Mouse (Mus musculus) c-Kit-negative CD71-positive TER-119-positive erythroid progenitor cells, embryonic 14.5 days (primary cell): ENCODE data around the gene Elovl2.

Source experiments
- DNase-seq: peaks from one replicate; pipeline ENCODE4 v3.0.0-alpha.2; 2013; ENCODE audit warnings: low read depth, low spot score

The Elovl2 gene

DNA sequence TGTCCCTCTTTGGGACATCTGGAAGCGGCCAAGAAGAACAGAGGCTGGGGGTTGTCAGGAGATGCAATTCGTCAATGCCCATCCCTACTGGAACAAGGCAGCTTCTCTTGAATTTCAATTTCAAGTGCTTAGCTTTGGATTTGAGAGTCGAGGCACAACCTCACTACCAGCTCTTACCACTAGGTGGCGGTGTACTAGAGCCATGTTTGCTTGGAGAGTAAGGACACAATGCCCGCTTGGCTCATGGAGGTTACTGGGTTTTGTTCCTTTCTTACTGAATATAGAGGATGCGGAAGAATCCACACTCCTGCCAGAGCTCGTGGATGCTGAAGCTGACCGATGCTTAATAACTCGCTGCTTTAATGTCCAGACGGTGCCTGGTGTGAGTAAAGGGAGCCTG is 73.9 kb downstream of the Elovl2 start:
- peak; percentile 49 for DNase-seq

DNA sequence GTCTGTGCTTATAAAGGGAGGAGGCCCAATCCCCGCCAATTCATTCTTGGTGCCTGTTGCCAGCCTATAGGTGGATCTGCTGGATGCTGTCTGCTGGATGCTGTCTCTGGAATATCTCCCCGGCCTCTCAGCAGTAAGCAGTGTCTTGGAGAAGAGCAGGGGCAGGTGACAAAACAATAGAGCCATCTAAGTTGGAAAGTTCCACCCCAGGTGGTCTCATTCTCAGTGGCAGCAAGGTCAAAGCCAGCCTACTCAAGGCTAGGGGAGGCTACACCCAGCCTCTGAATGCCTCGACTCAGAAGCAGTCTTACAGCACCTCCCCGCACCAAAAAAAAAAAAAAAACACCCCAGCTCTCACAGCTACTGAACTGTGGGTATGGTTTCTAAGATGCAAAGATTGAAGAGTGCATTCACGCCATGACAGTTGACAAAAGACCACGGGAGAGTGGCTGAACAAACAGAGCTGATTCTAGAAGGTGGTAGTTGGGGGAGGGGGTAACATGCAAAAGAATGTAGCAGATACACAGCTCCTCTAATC is 74.7 kb downstream of the Elovl2 start:
- DNase-seq: no peak

DNA sequence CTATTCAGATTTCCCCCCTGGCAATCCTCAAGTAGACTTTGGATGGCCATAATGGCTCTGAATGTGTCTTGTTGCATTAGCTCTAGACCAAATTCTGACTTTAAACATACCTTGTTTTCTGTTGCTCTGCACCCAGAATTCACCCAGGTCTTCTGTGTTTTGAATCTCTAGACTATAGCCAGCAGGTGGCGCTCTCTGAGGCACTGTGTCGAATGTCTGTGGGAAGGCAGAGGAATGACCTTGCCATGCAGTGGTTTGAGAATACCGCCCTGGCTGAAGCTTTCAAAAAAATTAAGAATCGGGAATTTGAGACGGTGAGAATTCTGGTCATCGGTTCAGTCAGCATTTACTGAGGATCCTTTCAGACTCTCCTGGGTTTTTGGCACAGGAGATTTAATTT is 85.3 kb downstream of the Elovl2 start:
- DNase-seq: peak; percentile 46
